Mouse (Mus musculus) gastrocnemius, adult 8-10 months (tissue): ENCODE results near the gene Plac9a. TPM values are rescaled to one million over a fixed set of nuclear protein-coding genes. Genes with fewer than 3 reads are reported as not detected.
"Not testable (repeated sequence)": the region's sequence is repeated elsewhere in the genome, so short reads cannot be mapped to it uniquely, and the experiment has no call there.

Source experiments
- DNase-seq, 2 experiments: peaks; one replicate each; pipeline ENCODE4 v3.0.0; 2022; ENCODE audit warnings: low spot score in 2 of 2
- total RNA-seq, 4 experiments: library from RNA; stranded (reverse); gene quantifications; 2 replicates each; pipeline ENCODE4 v1.2.4; 2022

Plac9a gene
- total RNA-seq = 1 to 10 TPM; 1.3 to 2.3 (median 1.7) TPM

DNA sequence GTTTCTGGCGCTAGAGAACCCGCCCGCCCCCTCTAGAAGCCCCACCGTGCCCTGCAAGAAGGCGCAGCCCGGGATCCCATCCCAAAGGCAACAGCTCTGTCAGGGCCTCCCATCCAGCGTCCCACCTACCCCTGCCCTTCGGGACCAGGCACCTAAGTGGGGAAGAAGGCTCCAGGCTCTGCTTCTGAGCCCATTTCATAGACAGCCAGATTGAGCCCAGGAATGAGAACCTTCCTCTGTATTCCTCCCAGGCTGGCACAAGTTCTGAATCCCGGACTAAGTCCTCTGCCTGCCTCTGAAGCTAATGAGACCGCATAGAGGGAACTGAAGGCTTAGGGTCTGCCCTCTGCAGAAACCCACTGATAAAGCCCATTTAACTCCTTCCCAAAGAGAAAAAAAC lies at the start of gene Plac9a:
Gene Plac9a (minus strand): TSS at position 101 of the 400 bp plus-strand sequence.
- not testable (repeated sequence) for DNase-seq

DNA sequence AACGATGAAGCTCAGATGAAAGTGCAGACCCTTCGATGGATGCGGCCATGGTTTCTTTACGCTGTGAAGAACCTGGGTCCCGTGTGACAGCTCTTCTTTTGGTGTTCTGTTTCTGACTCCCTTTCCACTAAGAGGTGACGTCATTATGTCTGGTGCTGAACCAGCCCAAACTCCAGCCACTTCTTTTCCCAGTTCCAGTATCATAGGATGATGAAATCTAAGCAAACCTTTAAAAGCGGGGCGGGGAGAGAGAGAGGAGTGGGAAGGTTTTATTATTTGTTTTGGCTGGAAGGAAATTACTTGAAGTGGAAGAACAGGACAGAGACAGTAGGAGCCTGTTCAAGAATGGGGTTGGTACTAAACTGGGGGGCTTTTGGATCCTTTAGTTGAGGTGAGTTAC lies 35.1 kb upstream of the Plac9a start, which contains the start of gene Cphx1:
Gene Cphx1 (plus strand): TSS at position 301 of the 400 bp plus-strand sequence.
- DNase-seq = not testable (repeated sequence)

GRCm38 (mm10) chr14:25936867-25937630 lies 34.1 kb upstream of the Plac9a start:
- not testable (repeated sequence) for DNase-seq

GRCm38 (mm10) chr14:25927562-25927881 lies 24.6 kb upstream of the Plac9a start, which contains the start of gene Tmem254a:
Gene Tmem254a (minus strand): TSS chr14:25927672.
- DNase-seq = not testable (repeated sequence)

DNA sequence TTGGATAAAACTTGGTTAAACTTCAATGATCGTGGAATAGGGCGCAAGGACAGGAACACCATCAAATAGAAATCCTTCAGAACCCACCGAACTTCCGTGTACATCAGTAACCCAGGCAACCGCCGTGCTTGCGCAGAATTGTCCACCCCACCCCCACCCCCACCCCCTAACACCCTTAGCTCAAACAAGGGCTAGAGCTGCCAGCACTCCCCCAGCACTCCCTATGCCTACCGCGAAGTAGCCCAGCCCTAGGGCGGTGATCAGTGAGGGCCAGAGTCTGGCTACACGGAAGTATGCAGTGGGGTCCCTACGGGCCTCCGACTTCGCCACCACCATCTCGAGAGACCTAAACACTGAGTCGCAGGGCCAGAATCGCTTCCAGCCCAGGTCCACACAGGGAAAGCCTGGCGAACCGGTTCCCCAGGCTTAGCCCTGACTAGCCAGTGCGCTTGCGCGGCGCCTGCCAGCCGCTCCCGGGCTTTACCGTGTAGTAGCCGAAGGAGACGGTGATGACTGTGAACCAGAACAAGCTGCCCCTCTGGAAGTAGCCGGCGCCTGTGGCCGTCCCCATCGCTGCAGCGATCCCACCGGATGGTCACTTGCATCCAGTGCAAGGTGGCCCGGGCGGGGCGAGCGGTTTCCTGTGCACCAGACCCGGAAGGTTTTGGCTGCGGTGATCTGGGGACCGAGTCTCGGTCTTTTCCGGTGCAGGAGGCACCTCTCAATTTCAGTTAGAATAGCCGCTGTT lies 24.1 kb upstream of the Plac9a start:
- DNase-seq = not testable (repeated sequence)

DNA sequence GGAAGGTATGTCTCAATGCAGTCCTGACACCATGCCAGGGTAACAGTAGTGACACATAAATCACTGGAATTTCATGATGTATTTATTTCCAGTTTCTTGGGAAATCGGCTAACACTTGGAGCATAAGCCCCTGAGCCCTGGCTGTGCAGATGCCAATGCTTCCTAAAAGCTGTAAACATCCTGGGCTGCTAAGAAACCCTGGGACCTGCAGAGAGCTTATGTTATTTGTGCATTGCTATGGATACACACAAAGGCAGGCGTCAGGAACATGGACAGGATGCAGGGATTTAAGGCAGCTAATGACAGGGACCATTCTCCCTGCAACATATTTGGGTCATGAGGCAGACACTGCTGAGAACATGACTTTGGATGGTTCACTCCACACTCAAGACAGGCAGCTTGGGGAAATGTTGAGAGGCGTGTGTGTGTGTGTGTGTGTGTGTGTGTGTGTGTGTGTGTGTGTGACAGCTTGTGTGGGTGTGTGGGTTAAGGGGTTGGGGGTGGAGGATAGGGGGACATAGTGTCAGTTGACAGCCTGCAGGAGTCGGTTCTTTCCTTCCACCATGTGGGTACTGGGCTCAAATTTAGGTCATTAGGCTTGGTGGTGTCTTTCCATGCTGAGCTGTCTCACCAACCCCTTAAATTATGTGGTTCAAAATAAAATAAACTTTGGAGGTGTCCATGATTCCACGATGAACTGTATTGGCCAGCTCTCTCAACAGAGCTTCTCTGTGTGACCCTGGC lies 15.7 kb upstream of the Plac9a start:
- not testable (repeated sequence) for DNase-seq

- not testable (repeated sequence) for DNase-seq
Observed at GRCm38 (mm10) chr14:25908976-25909375, 6.1 kb upstream of the Plac9a start.

DNA sequence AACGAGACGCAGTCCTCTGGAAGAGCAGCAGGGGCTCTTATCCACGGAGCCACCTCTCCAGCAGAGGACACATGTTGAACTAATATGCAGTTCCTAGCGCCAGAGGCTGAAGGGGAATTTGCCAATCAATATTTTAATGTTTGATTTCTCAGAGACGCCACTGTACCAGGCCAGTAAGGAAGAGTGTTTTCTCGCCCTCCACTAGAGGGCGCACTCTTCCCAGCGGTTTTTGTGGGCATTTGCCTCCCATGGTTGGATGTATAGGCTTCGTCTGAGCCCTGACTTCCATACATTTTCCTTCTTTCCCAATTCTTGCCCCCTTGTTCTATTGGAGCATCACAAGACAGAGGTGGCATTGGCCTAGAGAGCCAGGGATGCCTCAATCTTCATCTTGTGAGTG lies 4.4 kb upstream of the Plac9a start:
- DNase-seq = not testable (repeated sequence)

- DNase-seq = not testable (repeated sequence)
Observed at GRCm38 (mm10) chr14:25905243-25905642, 2.3 kb upstream of the Plac9a start.

- not testable (repeated sequence) for DNase-seq
Observed at GRCm38 (mm10) chr14:25895686-25896085, 7.2 kb downstream of the Plac9a start.

GRCm38 (mm10) chr14:25894566-25894965 lies 8.3 kb downstream of the Plac9a start:
- not testable (repeated sequence) for DNase-seq

- not testable (repeated sequence) for DNase-seq
Observed at GRCm38 (mm10) chr14:25885886-25886285, 17.0 kb downstream of the Plac9a start.

- DNase-seq = not testable (repeated sequence)
Observed at GRCm38 (mm10) chr14:25881769-25882168, 21.1 kb downstream of the Plac9a start.

DNA sequence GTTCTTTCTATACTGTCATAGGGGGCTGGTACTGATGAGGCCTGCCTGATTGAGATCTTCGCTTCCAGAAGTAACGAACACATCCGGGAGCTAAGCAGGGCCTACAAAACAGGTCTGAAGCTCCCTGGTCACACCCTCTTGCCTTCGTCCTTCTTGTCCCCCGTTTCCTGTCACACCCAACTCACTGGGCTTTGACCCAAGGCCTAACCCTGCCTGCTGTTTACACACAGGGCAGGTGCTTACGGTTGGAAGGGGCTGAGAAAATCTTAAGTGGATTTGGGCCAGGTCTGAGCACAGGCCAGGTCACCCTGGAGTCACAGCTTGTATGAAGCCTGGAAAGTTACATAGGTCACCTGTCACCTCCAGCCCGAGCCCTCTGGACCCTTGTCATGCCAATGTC lies 26.3 kb downstream of the Plac9a start:
- DNase-seq = not testable (repeated sequence)

DNA sequence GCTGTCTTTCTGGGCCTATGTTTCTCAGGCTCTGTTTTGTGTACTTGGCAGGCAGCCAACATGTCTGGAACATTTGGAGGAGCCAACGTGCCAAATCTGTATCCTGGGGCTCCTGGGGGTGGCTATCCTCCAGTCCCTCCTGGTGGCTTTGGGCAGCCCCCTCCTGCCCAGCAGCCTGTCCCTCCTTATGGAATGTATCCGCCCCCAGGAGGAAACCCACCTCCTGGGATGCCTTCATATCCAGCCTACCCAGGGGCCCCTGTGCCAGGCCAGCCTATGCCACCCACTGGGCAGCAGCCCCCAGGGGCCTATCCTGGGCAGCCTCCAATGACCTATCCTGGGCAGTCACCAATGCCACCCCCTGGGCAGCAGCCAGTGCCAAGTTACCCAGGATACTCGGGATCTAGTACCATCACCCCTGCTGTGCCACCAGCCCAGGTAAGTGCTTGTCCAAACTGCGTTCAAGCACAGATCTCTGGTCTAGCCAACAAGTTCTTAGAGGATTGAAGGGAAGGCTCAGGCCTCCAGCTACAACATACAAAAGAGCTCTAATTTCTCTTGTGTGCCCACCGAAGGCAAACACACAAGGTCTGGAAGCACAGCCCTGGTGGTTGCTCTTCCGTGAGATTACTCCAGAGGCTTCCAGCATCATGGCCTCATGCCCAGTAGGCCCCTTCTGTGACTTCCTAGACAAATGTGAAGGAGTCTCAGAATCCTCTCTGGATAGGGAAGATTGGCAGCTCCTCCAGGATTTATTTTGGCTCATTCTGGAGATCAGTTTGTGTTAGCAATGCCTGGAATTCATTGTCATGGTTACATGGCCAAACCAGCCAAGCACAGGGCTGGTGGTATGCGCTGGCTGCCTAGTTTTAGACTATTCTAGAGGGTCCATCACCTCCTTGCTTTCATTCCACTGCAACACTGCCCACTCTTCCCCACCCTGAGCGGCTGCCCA lies 30.2 kb downstream of the Plac9a start:
- peak in 1 of 2 experiments; percentile 16 for DNase-seq

- peak in 1 of 2 experiments; percentile 2 for DNase-seq
Observed at GRCm38 (mm10) chr14:25869135-25869878, 33.6 kb downstream of the Plac9a start.

GRCm38 (mm10) chr14:25868706-25869105 lies 34.2 kb downstream of the Plac9a start:
- DNase-seq = no peak

- no peak for DNase-seq
Observed at GRCm38 (mm10) chr14:25867834-25868233, 35.1 kb downstream of the Plac9a start.

GRCm38 (mm10) chr14:25866832-25867231 lies 36.1 kb downstream of the Plac9a start:
- peak in 1 of 2 experiments; percentile 68 for DNase-seq

DNA sequence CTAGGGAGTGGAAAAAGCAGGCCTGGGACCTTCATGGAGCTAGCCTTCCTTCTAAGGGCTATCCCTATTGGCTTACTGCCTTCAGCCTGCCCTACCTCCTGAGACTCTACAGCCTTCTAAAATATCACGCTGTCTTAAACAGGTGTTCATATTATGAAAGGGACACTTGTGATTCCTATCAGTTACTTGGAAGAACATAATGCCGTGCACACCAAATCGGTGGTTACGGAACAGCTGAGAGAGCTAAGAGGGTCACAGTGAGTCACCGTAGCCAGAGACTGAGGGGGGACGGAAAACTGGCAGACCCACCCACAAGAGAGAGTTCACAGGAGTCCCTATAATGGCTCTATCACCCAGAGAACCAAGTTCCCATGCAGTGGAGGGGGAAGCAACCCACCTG lies 36.5 kb downstream of the Plac9a start:
- peak in 1 of 2 experiments; percentile 42 for DNase-seq
